Mouse (Mus musculus): ENCODE measurements at regions not wholly inside any gene's neighbourhood (a gene's known extent, or its start where the extent isn't known, plus 50 kb on each side); places are given as distances from the start of the nearest gene placed in this dataset.

DNA sequence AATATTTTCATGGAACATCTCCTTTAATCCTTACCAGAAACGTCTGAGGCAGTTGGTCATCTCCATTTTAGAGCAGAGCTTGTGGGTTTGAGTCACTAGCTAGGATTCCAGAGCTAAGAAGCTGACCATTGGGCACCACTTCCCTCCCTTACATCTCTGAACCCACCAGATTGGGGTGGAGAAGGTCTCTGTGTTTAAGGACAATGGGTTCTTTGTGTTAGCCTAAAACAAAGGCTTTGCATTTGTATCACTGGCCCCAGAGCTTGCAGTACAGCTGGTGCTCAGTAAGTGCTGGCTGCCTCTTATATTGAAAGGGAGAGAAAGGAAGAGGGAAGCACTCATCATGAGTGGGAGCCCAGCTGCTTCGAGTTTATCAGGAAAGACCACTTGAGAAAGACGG is 401.9 kb upstream of the Slc30a5 start:
- Histone ChIP-seq H3K36me3 (ENCODE audit: control insufficient read depth, insufficient read depth, low read length, poor library complexity, severe bottlenecking) (no peaks in the 10 kb centered on the region), H3K9me3 (replicated peaks; ENCODE audit: control insufficient read depth, insufficient read depth, low read length, poor library complexity, severe bottlenecking) (no peaks in the 10 kb centered on the region), H3K27me3 (ENCODE audit: control insufficient read depth, insufficient read depth, low read length, poor library complexity, severe bottlenecking) (no peaks in the 10 kb centered on the region), H3K4me1 (ENCODE audit: control insufficient read depth, insufficient read depth, low read length) (peaks cover 17% of the 10 kb centered on the region), H3K27ac (ENCODE audit: insufficient read depth, low read length) (peak overlapping the region; percentile 46), H3K9ac (ENCODE audit: low read depth, poor library complexity, severe bottlenecking) (no peak overlapping the region), H3K4me3 (ENCODE audit: low read depth, low read length) (no peak overlapping the region)
- TF ChIP-seq EP300 (IDR thresholded peaks at IDR 0.05; ENCODE audit: insufficient read depth, low read depth, low read length) (peak; percentile 73; the same call in 1 of the 2 replicates), POLR2A (IDR thresholded peaks at IDR 0.05; ENCODE audit: insufficient read depth, low read length) (no peak)

DNA sequence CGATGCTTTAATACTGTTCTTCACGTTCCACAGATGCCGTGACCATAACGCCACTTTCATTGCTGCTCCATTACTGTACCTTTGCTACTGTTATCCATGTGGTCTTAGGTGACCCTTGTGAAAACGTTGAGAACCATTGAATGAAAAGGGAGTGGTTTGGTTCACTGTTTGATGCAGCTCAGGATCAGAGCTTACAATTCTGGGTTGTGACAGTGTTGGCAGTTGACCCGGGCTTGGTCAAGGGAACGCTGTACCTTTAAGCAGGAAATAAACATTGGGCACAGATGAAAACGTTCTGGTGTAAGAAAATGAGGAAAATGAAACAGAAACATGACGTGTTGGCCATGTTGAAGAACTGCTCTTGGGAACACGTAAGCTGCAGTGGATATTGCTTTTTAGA is 401.3 kb upstream of the Slc30a5 start:
- H3K4me3 ChIP-seq (ENCODE audit: low read depth, low read length), result 0 out of 2 replicates have a peak overlapping the region, but pooled peaks have one; percentile 27
- H3K9me3 ChIP-seq (replicated peaks; ENCODE audit: control insufficient read depth, insufficient read depth, low read length, poor library complexity, severe bottlenecking), result no peaks in the 10 kb centered on the region
- no peak for TF ChIP-seq EP300 (IDR thresholded peaks at IDR 0.05; ENCODE audit: insufficient read depth, low read depth, low read length)
- TF ChIP-seq CTCF (IDR thresholded peaks at IDR 0.05; ENCODE audit: low read depth, low read length), result no peak
- no peak for TF ChIP-seq POLR2A (IDR thresholded peaks at IDR 0.05; ENCODE audit: insufficient read depth, low read length)
- peak overlapping the region; percentile 54 for H3K27ac ChIP-seq (ENCODE audit: insufficient read depth, low read length)
- H3K4me1 ChIP-seq (ENCODE audit: control insufficient read depth, insufficient read depth, low read length), result peaks cover 17% of the 10 kb centered on the region
- H3K36me3 ChIP-seq (ENCODE audit: control insufficient read depth, insufficient read depth, low read length, poor library complexity, severe bottlenecking), result no peaks in the 10 kb centered on the region
- H3K27me3 ChIP-seq (ENCODE audit: control insufficient read depth, insufficient read depth, low read length, poor library complexity, severe bottlenecking), result no peaks in the 10 kb centered on the region
- no peak overlapping the region for H3K9ac ChIP-seq (ENCODE audit: low read depth, poor library complexity, severe bottlenecking)

DNA sequence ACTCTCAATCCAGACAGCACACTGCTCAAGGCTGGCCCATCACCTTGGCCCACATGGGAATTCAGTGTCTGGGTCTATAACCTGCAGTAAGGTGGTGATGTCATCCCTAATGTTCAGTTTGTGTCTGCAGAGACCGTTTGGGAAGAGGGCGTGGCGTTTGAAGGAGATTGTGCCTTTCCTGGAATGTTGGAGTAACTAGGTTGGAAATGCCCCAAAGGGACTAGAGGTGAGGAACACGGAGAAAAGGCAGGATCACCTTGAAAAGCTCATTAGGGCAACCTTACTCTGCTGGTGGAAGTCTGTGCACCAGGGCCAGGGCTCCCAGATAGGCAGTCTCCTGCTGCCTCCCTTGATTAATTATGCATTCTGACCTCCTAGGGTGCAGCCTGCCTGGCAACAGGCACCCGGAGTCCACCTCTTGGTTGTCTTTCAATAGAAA is 400.6 kb upstream of the Slc30a5 start:
- TF ChIP-seq EP300 (IDR thresholded peaks at IDR 0.05; ENCODE audit: insufficient read depth, low read depth, low read length), result peak; percentile 68; the same call in 1 of the 2 replicates
- TF ChIP-seq CTCF (IDR thresholded peaks at IDR 0.05; ENCODE audit: low read depth, low read length), result no peak
- no peak overlapping the region for H3K9ac ChIP-seq (ENCODE audit: low read depth, poor library complexity, severe bottlenecking)
- H3K27me3 ChIP-seq (ENCODE audit: control insufficient read depth, insufficient read depth, low read length, poor library complexity, severe bottlenecking), result no peaks in the 10 kb centered on the region
- no peak overlapping the region for H3K4me3 ChIP-seq (ENCODE audit: low read depth, low read length)
- no peaks in the 10 kb centered on the region for H3K36me3 ChIP-seq (ENCODE audit: control insufficient read depth, insufficient read depth, low read length, poor library complexity, severe bottlenecking)
- H3K27ac ChIP-seq (ENCODE audit: insufficient read depth, low read length), result no peak overlapping the region
- no peaks in the 10 kb centered on the region for H3K9me3 ChIP-seq (replicated peaks; ENCODE audit: control insufficient read depth, insufficient read depth, low read length, poor library complexity, severe bottlenecking)
- peaks cover 17% of the 10 kb centered on the region for H3K4me1 ChIP-seq (ENCODE audit: control insufficient read depth, insufficient read depth, low read length)

DNA sequence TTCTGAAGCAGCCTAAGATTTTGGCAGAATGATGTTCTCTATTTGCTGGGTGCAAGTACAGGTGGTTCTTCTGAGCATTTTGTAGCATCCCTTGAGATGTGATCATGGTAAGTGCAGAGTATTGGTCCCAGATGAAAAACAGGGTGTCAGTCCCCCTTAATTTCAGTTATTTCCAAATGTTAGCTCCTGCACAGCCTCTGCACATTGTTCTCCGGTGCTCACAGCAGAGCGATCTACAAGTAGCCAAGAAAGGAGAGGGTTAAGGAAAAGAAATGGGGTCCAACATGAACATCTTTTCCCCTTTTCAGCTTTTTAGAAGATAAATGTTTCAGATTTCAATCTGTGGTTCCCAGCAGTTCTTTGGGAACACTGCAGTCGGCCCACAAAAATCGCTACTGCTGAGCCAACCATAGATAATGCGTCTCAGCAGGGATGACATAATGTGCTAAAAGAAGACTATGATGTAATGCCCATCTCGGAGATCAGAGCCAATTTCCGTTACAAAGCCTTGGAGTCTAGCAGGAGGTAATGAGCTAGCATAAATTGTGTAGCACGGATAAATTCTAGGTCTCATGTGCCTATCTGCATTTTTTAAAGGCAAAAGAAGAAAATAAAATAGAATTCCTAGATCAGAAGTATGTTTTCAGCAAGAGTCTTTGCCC is 400.1 kb upstream of the Slc30a5 start:
- TF ChIP-seq CTCF (IDR thresholded peaks at IDR 0.05; ENCODE audit: low read depth, low read length) (no peak), POLR2A (IDR thresholded peaks at IDR 0.05; ENCODE audit: insufficient read depth, low read length) (no peak), EP300 (IDR thresholded peaks at IDR 0.05; ENCODE audit: insufficient read depth, low read depth, low read length) (no peak)
- no peak overlapping the region for H3K9ac ChIP-seq (ENCODE audit: low read depth, poor library complexity, severe bottlenecking)
- no peaks in the 10 kb centered on the region for H3K36me3 ChIP-seq (ENCODE audit: control insufficient read depth, insufficient read depth, low read length, poor library complexity, severe bottlenecking)
- no peak overlapping the region for H3K4me3 ChIP-seq (ENCODE audit: low read depth, low read length)
- H3K27ac ChIP-seq (ENCODE audit: insufficient read depth, low read length), result no peak overlapping the region
- peaks cover 17% of the 10 kb centered on the region for H3K4me1 ChIP-seq (ENCODE audit: control insufficient read depth, insufficient read depth, low read length)
- no peaks in the 10 kb centered on the region for H3K9me3 ChIP-seq (replicated peaks; ENCODE audit: control insufficient read depth, insufficient read depth, low read length, poor library complexity, severe bottlenecking)
- no peaks in the 10 kb centered on the region for H3K27me3 ChIP-seq (ENCODE audit: control insufficient read depth, insufficient read depth, low read length, poor library complexity, severe bottlenecking)

DNA sequence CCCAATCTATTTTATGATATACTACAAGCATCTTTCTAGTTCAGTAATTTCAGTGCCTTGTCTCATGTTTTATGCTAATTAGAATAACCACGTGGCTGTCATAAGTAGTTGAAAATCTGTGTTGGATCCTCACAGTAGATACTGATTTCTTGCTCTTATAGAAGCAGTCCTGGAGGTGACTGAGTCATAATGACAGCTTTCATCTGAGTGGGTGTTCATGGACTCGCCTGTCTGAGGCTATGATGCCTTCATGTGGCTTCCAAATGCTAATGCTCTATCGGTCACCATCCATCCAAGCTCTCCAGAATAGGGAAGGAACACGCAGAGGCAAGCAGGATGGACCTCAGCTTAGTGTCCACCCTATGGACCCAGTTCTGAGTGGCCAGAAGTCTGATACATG is 396.6 kb upstream of the Slc30a5 start:
- Histone ChIP-seq H3K9me3 (replicated peaks; ENCODE audit: control insufficient read depth, insufficient read depth, low read length, poor library complexity, severe bottlenecking) (no peaks in the 10 kb centered on the region), H3K27me3 (ENCODE audit: control insufficient read depth, insufficient read depth, low read length, poor library complexity, severe bottlenecking) (no peaks in the 10 kb centered on the region), H3K36me3 (ENCODE audit: control insufficient read depth, insufficient read depth, low read length, poor library complexity, severe bottlenecking) (no peaks in the 10 kb centered on the region), H3K4me1 (ENCODE audit: control insufficient read depth, insufficient read depth, low read length) (peaks cover 10% of the 10 kb centered on the region), H3K9ac (ENCODE audit: low read depth, poor library complexity, severe bottlenecking) (no peak overlapping the region), H3K27ac (ENCODE audit: insufficient read depth, low read length) (no peak overlapping the region), H3K4me3 (ENCODE audit: low read depth, low read length) (no peak overlapping the region)
- TF ChIP-seq EP300 (IDR thresholded peaks at IDR 0.05; ENCODE audit: insufficient read depth, low read depth, low read length), result no peak
- TF ChIP-seq CTCF (IDR thresholded peaks at IDR 0.05; ENCODE audit: low read depth, low read length), result no peak
- no peak for TF ChIP-seq POLR2A (IDR thresholded peaks at IDR 0.05; ENCODE audit: insufficient read depth, low read length)

- Histone ChIP-seq H3K36me3 (ENCODE audit: control insufficient read depth, insufficient read depth, low read length, poor library complexity, severe bottlenecking) (no peaks in the 10 kb centered on the region), H3K9me3 (replicated peaks; ENCODE audit: control insufficient read depth, insufficient read depth, low read length, poor library complexity, severe bottlenecking) (no peaks in the 10 kb centered on the region), H3K27ac (ENCODE audit: insufficient read depth, low read length) (no peak overlapping the region), H3K9ac (ENCODE audit: low read depth, poor library complexity, severe bottlenecking) (no peak overlapping the region), H3K27me3 (ENCODE audit: control insufficient read depth, insufficient read depth, low read length, poor library complexity, severe bottlenecking) (no peaks in the 10 kb centered on the region), H3K4me1 (ENCODE audit: control insufficient read depth, insufficient read depth, low read length) (no peaks in the 10 kb centered on the region), H3K4me3 (ENCODE audit: low read depth, low read length) (no peak overlapping the region)
- TF ChIP-seq POLR2A (IDR thresholded peaks at IDR 0.05; ENCODE audit: insufficient read depth, low read length) (no peak), EP300 (IDR thresholded peaks at IDR 0.05; ENCODE audit: insufficient read depth, low read depth, low read length) (no peak), CTCF (IDR thresholded peaks at IDR 0.05; ENCODE audit: low read depth, low read length) (no peak)
These were observed 392.1 kb upstream of the Slc30a5 start for GRCm38 (mm10) chr13:101225366-101225765.

All from ES-Bruce4 (cell line).